Mouse (Mus musculus) layer of hippocampus, postnatal 10 days (tissue): Measurements from ENCODE around the gene Islr. TPM values are rescaled to one million over a fixed set of nuclear protein-coding genes. Genes with fewer than 3 reads are reported as not detected.
A peak's percentile ranks its signal among the peaks of the same experiment; 100 is the strongest.
"Not testable (repeated sequence)": the region's sequence is repeated elsewhere in the genome, so short reads cannot be mapped to it uniquely, and the experiment has no call there.

Source experiments
- DNase-seq, 2 experiments: peaks; one replicate each; pipeline ENCODE4 v3.0.0; 2021; ENCODE audit warnings: low spot score in 2 of 2
- long read RNA-seq: library from polyadenylated mRNA; stranded (forward); transcript quantifications from one replicate; pipeline ENCODE4 v2.0.0, GENCODE M21; 2023
- total RNA-seq, 2 experiments: library from RNA; stranded (reverse); gene quantifications; 2 replicates each; pipeline ENCODE4 v1.2.3; 2021

Islr gene
- total RNA-seq, result 10 to 100 TPM; 16.4 to 18.1 TPM
- long read RNA-seq, transcript Islr-202 (2 exons, 2,076 nt), result major isoform, 7 of 12 reads
- long read RNA-seq, partial matches to known transcripts, result 2 of 12 reads
- long read RNA-seq, other reads (novel, unspliced or antisense), result 1 of 12 reads

- peak; percentile 72 to 75 for DNase-seq
Observed at GRCm38 (mm10) chr9:58203516-58204447, at the start of gene Islr, which contains the start of gene Islr2. TSS of gene Islr (minus strand) at chr9:58204306. TSS of gene Islr2 (minus strand) at chr9:58204319.

- not testable (repeated sequence) for DNase-seq
Observed at GRCm38 (mm10) chr9:58253805-58254122, 49.7 kb upstream of the Islr start.

- DNase-seq, result peak; percentile 92 to 94
Observed at GRCm38 (mm10) chr9:58253033-58253804, 49.1 kb upstream of the Islr start, which contains the start of gene Stoml1. TSS of gene Stoml1 (plus strand) at chr9:58253164.

- DNase-seq, result not testable (repeated sequence)
Observed at GRCm38 (mm10) chr9:58250730-58251129, 46.6 kb upstream of the Islr start.

- DNase-seq, result no peak
Observed at GRCm38 (mm10) chr9:58250322-58250721, 46.2 kb upstream of the Islr start.

GRCm38 (mm10) chr9:58249592-58250192, 45.6 kb upstream of the Islr start, which contains the start of gene Pml:
TSS of gene Pml (minus strand) at chr9:58249786.
- peak; percentile 46 to 54 for DNase-seq

GRCm38 (mm10) chr9:58248746-58249413, 44.8 kb upstream of the Islr start:
- no peak for DNase-seq

- peak; percentile 75 to 87 for DNase-seq
Observed at GRCm38 (mm10) chr9:58247064-58247759, 43.1 kb upstream of the Islr start.

- no peak for DNase-seq
Observed at GRCm38 (mm10) chr9:58246083-58246591, 42.0 kb upstream of the Islr start.

- DNase-seq, result no peak
Observed at GRCm38 (mm10) chr9:58243696-58244095, 39.6 kb upstream of the Islr start.

- DNase-seq, result no peak
Observed at GRCm38 (mm10) chr9:58242696-58243095, 38.6 kb upstream of the Islr start.

- DNase-seq, result no peak
Observed at GRCm38 (mm10) chr9:58241780-58242485, 37.8 kb upstream of the Islr start.

- no peak for DNase-seq
Observed at GRCm38 (mm10) chr9:58234502-58235015, 30.5 kb upstream of the Islr start.

- DNase-seq, result no peak
Observed at GRCm38 (mm10) chr9:58232374-58232773, 28.3 kb upstream of the Islr start.

- DNase-seq, result no peak
Observed at GRCm38 (mm10) chr9:58231746-58232145, 27.6 kb upstream of the Islr start.

- DNase-seq, result no peak
Observed at GRCm38 (mm10) chr9:58228777-58229466, 24.8 kb upstream of the Islr start.

- peak; percentile 45 to 57 for DNase-seq
Observed at GRCm38 (mm10) chr9:58225915-58226913, 22.1 kb upstream of the Islr start.
